Mouse (Mus musculus): ENCODE results near the gene Traf3. TPM values are rescaled to one million over a fixed set of nuclear protein-coding genes. Genes with fewer than 3 reads are reported as not detected.

Traf3 gene
- total RNA-seq (2023): 10 to 100 TPM; 38.2 to 44.3 TPM

GRCm38 (mm10) chr12:111165831-111166591, at the start of gene Traf3:
Traf3 (plus strand) TSS chr12:111166370.

DNA sequence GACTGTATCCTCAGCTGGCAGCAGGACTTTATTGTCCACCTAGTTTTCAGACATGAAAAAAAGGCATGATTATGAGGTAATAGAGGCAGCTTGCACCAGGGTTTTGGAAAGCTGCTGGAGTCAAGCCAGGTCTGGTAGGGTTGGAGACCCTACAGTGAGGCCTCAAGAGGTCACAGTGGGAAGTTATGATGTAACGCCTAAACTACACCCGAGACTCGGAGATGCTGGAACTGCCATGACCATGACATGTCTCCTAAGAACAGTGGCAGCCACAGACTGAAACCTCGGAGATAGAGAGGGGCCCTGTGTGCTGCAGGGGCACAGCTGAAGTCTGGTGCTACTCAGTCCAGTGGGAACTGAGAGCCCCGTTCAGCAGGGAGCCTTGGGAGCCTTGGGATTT, 18.3 kb downstream of the Traf3 start, which contains the start of gene 4930595D18Rik:
4930595D18Rik (minus strand) TSS at position 16 of the 400 bp plus-strand sequence.

DNA sequence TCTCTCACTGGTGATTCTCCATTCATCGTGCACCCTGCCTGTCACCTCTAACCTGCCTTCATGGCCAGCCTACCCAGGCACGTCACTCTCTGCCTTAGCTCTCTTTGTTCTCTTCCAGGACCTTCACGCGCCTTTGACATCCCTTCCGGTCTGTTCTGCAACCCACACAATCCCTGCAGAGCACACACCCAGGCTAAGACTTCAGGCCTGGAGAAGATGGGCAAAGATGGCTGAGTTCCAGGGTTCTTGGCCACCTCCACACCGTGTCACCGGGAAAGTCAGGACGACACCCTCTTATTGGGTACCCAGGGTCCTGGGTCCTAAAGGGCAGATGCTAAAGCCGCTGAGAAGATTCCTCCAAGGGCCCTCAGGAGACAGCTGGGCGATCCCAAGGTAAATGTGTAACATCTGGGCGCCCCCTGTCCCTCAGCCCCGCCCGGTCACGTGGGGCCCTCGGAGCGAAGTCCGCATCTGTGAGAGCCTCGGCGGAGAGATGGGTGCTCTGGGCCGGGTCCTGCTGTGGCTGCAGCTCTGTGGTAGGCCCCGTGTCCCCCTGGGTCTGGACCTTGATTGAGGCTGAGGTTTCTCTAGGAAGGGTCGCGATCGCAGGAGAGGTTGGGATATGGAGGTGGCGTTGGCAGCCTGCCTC, 104.6 kb downstream of the Traf3 start, which contains the start of gene Amn:
Amn (plus strand) TSS at position 467 of the 649 bp plus-strand sequence.

Other genes starting within 250 kb of the Traf3 start
- gene Ankrd9, start 187.3 kb upstream of the Traf3 start, total RNA-seq (2023): 10 to 100 TPM; 20.5 to 26.4 TPM
- gene Rcor1, start 127.0 kb upstream of the Traf3 start, total RNA-seq (2023): 10 to 100 TPM; 38.7 to 41.7 TPM
- gene 4930595D18Rik, start 18.1 kb downstream of the Traf3 start, total RNA-seq (2023): under 1 TPM in 1 of 2 experiments, not detected in 1; 0.44 TPM
- not detected for gene Amn, start 104.7 kb downstream of the Traf3 start, total RNA-seq (2023)
- 10 to 100 TPM; 13.3 to 16.7 TPM for gene Cdc42bpb, start 211.3 kb downstream of the Traf3 start, total RNA-seq (2023)
- not detected for gene Lbhd2, start 240.4 kb downstream of the Traf3 start, total RNA-seq (2023)

Data from neutrophil, adult 83 days (primary cell).